Mouse (Mus musculus) intestine, embryonic 14.5 days (tissue): ENCODE measurements around the gene Sltm. TPM values are rescaled to one million over a fixed set of nuclear protein-coding genes. Genes with fewer than 3 reads are reported as not detected.
A peak's percentile ranks its signal among the peaks of the same experiment; 100 is the strongest.

Experiments used
- ATAC-seq: fragments of 200-750 bp; cut with Nextera tagmentation; replicated peaks from 2 replicates; pipeline ENCODE4 v1.8.0; 2017; ENCODE audit warnings: low read depth, moderate number of reproducible peaks, moderate TSS enrichment, moderate library complexity; ENCODE audit not compliant: low FRiP score, low TSS enrichment
- DNase-seq: peaks from one replicate; pipeline ENCODE4 v3.0.0-alpha.2; 2018; ENCODE audit warnings: low spot score
- H3K27ac ChIP-seq: fragments of 300-500 bp; sonication (generic); 2 replicates; pipeline ENCODE4 v1.5.1; 2014; ENCODE audit warnings: low read depth, mild to moderate bottlenecking, control low read depth
- H3K27me3 ChIP-seq: fragments of 300-500 bp; sonication (generic); replicated peaks from 2 replicates; pipeline ENCODE4 v1.6.1; 2014; ENCODE audit warnings: low read length, control low read depth; ENCODE audit not compliant: control insufficient read depth, insufficient read depth
- H3K36me3 ChIP-seq: fragments of 300-500 bp; sonication (generic); 2 replicates; pipeline ENCODE4 v1.6.1; 2014; ENCODE audit warnings: low read length, control low read depth; ENCODE audit not compliant: control insufficient read depth, insufficient read depth
- H3K4me1 ChIP-seq: fragments of 300-500 bp; sonication (generic); replicated peaks from 2 replicates; pipeline ENCODE4 v1.6.1; 2014; ENCODE audit warnings: low read length, control low read depth, mixed read lengths; ENCODE audit not compliant: control insufficient read depth, insufficient read depth
- H3K4me2 ChIP-seq: fragments of 300-500 bp; sonication (generic); 2 replicates; pipeline ENCODE4 v1.6.1; 2014; ENCODE audit warnings: low read length
- H3K4me3 ChIP-seq: fragments of 300-500 bp; sonication (generic); 2 replicates; pipeline ENCODE4 v1.5.1; 2014; ENCODE audit warnings: low read depth, low read length, control low read depth, mixed read lengths
- H3K9ac ChIP-seq: fragments of 300-500 bp; sonication (generic); 2 replicates; pipeline ENCODE4 v1.6.1; 2014; ENCODE audit warnings: mild to moderate bottlenecking, low read length
- H3K9me3 ChIP-seq: fragments of 300-500 bp; sonication (generic); 2 replicates; pipeline ENCODE4 v1.6.1; 2016; ENCODE audit warnings: low read length, control low read depth; ENCODE audit not compliant: control insufficient read depth
- WGBS: fragments of 180-500 bp; shearing (Covaris S2); extraction: QIAGEN DNeasy Blood & Tissue Kit; methylation state at CpG from one replicate; pipeline ENCODE4 v1.1.7; 2014; 5-methylcytosine and 5-hydroxymethylcytosine counted together
- polyA plus RNA-seq: library from polyadenylated mRNA; unstranded; fragments of >200 nt; fragmentation: Nextera tagmentation; extraction: Ambion mirVana; gene quantifications from 2 replicates; pipeline ENCODE4 v1.2.1, GENCODE M21; 2014

The Sltm gene
- 56.5 and 62.1 TPM in 2 replicates for polyA plus RNA-seq

DNA sequence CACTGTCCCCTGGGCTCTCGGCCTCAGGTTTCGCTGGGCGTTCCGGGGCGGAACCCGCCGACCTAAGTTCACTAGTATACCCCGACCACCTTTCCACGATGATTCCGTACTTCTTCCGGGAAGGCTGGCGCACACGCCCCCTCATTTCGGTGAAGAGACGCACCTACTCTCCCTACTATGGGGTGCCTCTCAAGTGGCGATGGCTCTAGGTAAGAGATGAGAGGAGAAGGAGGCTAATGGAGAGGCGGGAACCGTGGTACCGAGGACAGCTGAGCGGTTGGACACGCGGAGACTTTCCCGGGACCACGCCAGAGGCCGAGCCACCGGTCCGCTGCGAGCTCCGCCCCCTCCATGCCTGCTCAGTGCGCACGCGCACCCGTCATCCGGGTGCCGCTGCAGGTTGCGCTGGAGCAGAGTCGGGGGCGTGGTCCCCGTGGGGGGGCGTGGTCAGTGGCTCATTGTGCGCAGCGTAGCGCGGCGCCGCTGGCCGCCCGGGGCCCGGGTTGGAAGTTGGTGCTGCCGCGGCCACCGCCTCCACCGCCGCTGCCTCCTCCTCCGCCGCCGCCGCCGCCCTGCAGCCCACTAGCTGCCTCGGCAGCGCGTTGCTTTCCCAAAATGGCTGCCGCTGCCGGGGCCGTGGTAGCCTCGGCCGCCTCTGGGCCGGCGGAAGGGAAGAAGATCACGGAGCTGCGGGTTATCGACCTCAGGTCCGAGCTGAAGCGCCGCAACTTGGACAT lies at the start of gene Sltm:
Gene Sltm (plus strand): TSS at position 450 of the 737 bp plus-strand sequence.
- WGBS: under 1% methylated on average over 63 of the region's 75 CpGs
- Histone ChIP-seq H3K9ac (peak within 1 kb of the TSS; percentile 93), H3K9me3 (no peaks in the 10 kb centered on the region), H3K4me1 (peaks cover 11% of the 10 kb centered on the region), H3K27me3 (no peaks in the 10 kb centered on the region), H3K27ac (peak within 1 kb of the TSS; percentile 99), H3K36me3 (0 out of 2 replicates have a peak, but pooled peaks cover 8% of the 10 kb centered on the region), H3K4me2 (peak within 1 kb of the TSS; percentile 83), H3K4me3 (peak within 1 kb of the TSS; percentile 85)
- ATAC-seq (peak; percentile 97), DNase-seq (peak; percentile 99)

GRCm38 (mm10) chr9:70493038-70493437 lies 49.5 kb upstream of the Sltm start:
- no peak overlapping the region for H3K9ac ChIP-seq
- H3K4me2 ChIP-seq: no peak overlapping the region
- H3K36me3 ChIP-seq: peaks cover 15% of the 10 kb centered on the region
- ATAC-seq (no peak), DNase-seq (no peak)
- no peak overlapping the region for H3K4me3 ChIP-seq
- H3K9me3 ChIP-seq: no peaks in the 10 kb centered on the region
- H3K27me3 ChIP-seq: no peaks in the 10 kb centered on the region
- 88% methylated on average over 2 of the region's 2 CpGs for WGBS
- no peaks in the 10 kb centered on the region for H3K4me1 ChIP-seq
- H3K27ac ChIP-seq: no peak overlapping the region

GRCm38 (mm10) chr9:70496990-70497389 lies 45.6 kb upstream of the Sltm start:
- Histone ChIP-seq H3K4me3 (no peak overlapping the region), H3K36me3 (peaks cover 13% of the 10 kb centered on the region), H3K9me3 (no peaks in the 10 kb centered on the region), H3K4me2 (no peak overlapping the region), H3K4me1 (no peaks in the 10 kb centered on the region), H3K9ac (no peak overlapping the region), H3K27me3 (no peaks in the 10 kb centered on the region), H3K27ac (no peak overlapping the region)
- ATAC-seq (no peak), DNase-seq (no peak)

DNA sequence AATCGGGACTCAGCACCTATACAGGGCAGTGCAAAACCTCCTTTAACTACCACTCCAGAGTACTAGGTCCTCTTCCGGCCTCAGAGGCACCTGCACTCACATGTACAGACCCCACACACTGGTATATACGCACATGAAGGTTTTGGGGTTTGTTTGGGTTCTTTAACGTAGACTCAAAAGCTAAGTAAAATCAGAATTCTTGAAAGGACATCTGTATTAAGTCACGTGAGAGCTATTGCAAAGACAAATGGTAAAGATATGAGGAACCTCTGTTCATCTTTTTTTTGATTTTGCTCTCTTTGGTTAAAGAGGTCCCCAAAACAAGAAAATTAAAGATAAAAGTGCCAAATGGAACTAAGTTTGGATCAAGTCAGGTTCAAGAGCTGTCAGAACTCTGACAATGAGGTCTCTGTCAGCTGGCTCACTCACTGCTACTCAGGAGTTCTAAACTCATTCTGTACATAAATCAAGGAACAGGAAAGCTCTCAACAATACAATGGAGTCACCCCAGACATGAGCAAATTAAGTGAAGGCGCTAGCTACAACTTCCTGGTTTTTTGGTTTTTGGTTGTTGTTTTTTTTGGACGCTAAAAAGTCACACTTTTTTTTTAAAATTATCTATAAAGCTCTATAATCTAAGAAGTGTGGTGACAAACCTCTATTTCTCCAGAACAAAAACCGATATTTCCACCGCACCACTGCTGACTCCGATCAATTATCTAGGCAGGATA lies 40.1 kb upstream of the Sltm start:
- H3K9me3 ChIP-seq: no peaks in the 10 kb centered on the region
- WGBS: 30% methylated on average over 10 of the region's 10 CpGs
- H3K36me3 ChIP-seq: peaks cover 4% of the 10 kb centered on the region; the same call in 1 of the 2 replicates
- H3K27me3 ChIP-seq: no peaks in the 10 kb centered on the region
- H3K9ac ChIP-seq: peak overlapping the region; percentile 88
- peaks cover 9% of the 10 kb centered on the region for H3K4me1 ChIP-seq
- peak overlapping the region; percentile 72 for H3K4me2 ChIP-seq
- H3K4me3 ChIP-seq: peak overlapping the region; percentile 67
- DNase-seq (no peak), ATAC-seq (no peak)
- H3K27ac ChIP-seq: peak overlapping the region; percentile 97

- under 1% methylated on average over 58 of the region's 70 CpGs for WGBS
- H3K9me3 ChIP-seq: no peaks in the 10 kb centered on the region
- ATAC-seq (peak; percentile 90), DNase-seq (peak; percentile 78)
- peak overlapping the region; percentile 97 for H3K27ac ChIP-seq
- peak overlapping the region; percentile 67 for H3K4me3 ChIP-seq
- H3K36me3 ChIP-seq: peaks cover 4% of the 10 kb centered on the region; the same call in 1 of the 2 replicates
- peak overlapping the region; percentile 88 for H3K9ac ChIP-seq
- H3K4me1 ChIP-seq: peaks cover 9% of the 10 kb centered on the region
- no peaks in the 10 kb centered on the region for H3K27me3 ChIP-seq
- H3K4me2 ChIP-seq: peak overlapping the region; percentile 72
Measured at GRCm38 (mm10) chr9:70503015-70503603, 39.4 kb upstream of the Sltm start.

GRCm38 (mm10) chr9:70503626-70504041 lies 38.9 kb upstream of the Sltm start, which contains the start of gene Rnf111:
Gene Rnf111, minus strand, starts transcription at chr9:70503725.
- peak within 1 kb of the TSS; percentile 88 for H3K9ac ChIP-seq
- 0 out of 2 replicates have a peak, but pooled peaks cover 4% of the 10 kb centered on the region for H3K36me3 ChIP-seq
- ATAC-seq (peak; percentile 98), DNase-seq (peak; percentile 93)
- under 1% methylated on average over 45 of the region's 45 CpGs for WGBS
- H3K4me2 ChIP-seq: peak within 1 kb of the TSS; percentile 72
- H3K27me3 ChIP-seq: no peaks in the 10 kb centered on the region
- peaks cover 9% of the 10 kb centered on the region for H3K4me1 ChIP-seq
- no peaks in the 10 kb centered on the region for H3K9me3 ChIP-seq
- H3K4me3 ChIP-seq: peak within 1 kb of the TSS; percentile 67
- H3K27ac ChIP-seq: peak within 1 kb of the TSS; percentile 97

- Histone ChIP-seq H3K36me3 (no peaks in the 10 kb centered on the region), H3K4me2 (no peak overlapping the region), H3K4me3 (no peak overlapping the region), H3K9ac (no peak overlapping the region), H3K4me1 (peaks cover 9% of the 10 kb centered on the region), H3K9me3 (no peaks in the 10 kb centered on the region), H3K27ac (no peak overlapping the region), H3K27me3 (no peaks in the 10 kb centered on the region)
- 66% methylated on average over 2 of the region's 2 CpGs for WGBS
- ATAC-seq (no peak), DNase-seq (no peak)
Measured at GRCm38 (mm10) chr9:70506186-70506585, 36.4 kb upstream of the Sltm start.

DNA sequence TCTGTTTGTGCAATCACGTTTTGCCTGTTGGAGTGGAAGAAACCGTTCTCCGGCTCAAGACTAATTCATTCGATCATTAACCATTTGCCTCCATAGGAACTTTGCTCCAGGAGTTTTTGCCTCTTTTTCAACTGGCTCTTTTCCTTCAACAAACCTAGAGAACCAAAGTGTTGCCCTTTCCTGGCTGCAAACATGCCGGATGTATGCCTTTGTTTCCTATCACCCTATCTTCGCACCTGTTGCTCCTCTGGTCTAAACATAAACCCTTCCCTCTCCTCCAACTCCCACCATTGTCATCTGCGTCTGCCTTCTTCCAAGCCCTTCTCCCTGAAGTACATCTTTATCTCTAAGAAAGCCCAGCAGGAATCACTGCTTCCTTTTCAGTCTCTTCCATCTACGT lies 35.8 kb upstream of the Sltm start:
- H3K27ac ChIP-seq: no peak overlapping the region
- no peaks in the 10 kb centered on the region for H3K36me3 ChIP-seq
- no peak overlapping the region for H3K9ac ChIP-seq
- no peaks in the 10 kb centered on the region for H3K9me3 ChIP-seq
- H3K4me1 ChIP-seq: peaks cover 9% of the 10 kb centered on the region
- no peak overlapping the region for H3K4me2 ChIP-seq
- no peaks in the 10 kb centered on the region for H3K27me3 ChIP-seq
- 72% methylated on average over 8 of the region's 8 CpGs for WGBS
- DNase-seq: no peak
- no peak overlapping the region for H3K4me3 ChIP-seq
- ATAC-seq: no peak
